Mouse (Mus musculus) liver, adult (tissue): ENCODE data around the gene Akt1s1.

ENCODE experiments used
- GATA4 ChIP-seq: IDR thresholded peaks from 2 replicates; pipeline ENCODE4 v1.6.1; 2014; ENCODE audit warnings: mild to moderate bottlenecking, low read length; ENCODE audit not compliant: insufficient replicate concordance

Gene Akt1s1

DNA sequence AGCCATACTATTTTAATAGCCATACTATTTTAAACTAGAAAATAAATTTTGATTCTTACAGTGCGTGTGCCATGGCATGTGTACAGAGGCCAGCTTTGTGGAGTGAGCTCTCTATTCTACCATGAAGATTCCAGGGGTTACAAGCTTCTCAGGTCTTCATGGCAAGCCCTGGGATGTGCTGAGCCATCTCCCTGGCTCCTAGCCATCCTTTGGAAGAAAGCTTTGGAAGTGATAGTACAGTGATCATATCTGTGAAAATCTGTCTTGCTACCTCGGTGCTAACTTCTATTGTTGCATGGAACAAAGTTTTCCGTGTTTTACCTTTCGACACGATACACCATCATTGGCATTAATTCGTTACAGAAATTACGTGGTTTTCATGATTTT lies 46.4 kb downstream of the Akt1s1 start:
- no peak for TF ChIP-seq GATA4

DNA sequence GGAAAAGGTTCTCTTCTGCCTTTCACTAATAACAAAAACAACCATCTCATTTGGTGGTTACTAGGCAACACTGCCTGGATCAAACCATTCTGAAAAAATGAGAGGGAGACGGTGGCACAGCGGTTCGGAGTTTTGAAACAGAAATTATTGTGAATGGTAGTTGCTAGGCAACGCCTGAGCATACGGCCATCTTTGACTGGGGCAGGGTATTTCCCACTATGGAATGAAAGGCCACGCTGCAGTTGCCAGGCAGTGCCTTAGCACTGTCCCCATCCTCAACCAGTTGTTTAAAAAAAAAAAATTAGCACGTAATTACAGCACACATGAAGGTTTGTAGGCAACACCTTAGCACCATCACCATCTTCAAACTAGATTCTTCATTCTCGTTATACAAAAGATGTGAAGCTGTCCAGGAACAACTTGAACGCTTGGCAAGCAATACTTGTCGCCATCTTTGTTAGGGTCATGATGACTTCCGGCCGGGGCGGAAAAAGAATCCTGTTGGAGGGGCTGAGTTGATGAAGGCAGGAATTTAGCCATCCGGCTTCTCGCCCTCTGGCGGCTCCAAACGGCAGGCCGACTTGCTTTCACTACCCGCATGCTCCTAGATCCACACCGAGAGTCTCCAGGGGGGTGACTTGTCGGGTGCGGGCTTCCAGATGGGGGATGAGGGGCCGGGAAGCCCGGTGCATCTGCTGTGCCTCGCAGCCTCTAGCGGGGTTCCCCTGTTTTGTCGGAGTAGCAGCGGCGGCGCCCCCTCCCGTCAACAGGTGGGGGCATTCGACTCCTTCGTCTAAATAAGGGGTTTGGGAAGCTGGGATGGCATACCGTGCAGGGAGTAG lies 47.0 kb downstream of the Akt1s1 start, which contains the start of gene Fuz:
Gene Fuz, plus strand, starts transcription at position 487 of the 842 bp plus-strand sequence.
- TF ChIP-seq GATA4: no peak

GRCm38 (mm10) chr7:44896499-44896898 lies 47.7 kb downstream of the Akt1s1 start:
- TF ChIP-seq GATA4: no peak

- no peak for TF ChIP-seq GATA4
Measured at GRCm38 (mm10) chr7:44898607-44899006, 49.8 kb downstream of the Akt1s1 start.

GRCm38 (mm10) chr7:44900632-44901031 lies 51.8 kb downstream of the Akt1s1 start:
- TF ChIP-seq GATA4: no peak

DNA sequence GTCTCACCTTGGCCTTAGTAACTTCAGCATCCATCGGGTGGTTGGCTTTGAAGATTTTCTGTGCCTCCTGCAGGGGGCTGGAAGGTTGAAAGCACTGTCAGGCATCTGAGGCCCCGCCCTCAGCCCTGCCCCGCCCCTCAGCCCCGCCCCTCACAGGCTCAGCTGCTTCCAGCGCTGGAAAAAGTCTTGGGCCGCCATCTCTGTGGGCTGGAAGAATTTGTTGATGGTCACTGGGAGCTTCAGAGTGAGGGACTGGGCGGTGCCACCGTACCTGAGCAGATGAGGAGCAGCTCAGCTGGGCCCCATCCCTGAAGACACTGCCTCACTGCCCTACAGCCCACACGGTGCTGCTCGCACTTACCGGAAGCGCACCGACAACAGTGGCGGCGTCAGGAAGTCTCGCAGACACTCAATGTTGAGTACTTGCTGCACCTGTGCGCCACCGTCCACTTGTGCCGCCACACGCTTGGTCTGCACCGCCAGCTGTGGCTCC lies 52.5 kb downstream of the Akt1s1 start:
- TF ChIP-seq GATA4: no peak
